In genomic region chr2:178421603-178422002, GRCm38 (mm10) we compare ENCODE assay signal across 13 mouse cellular contexts. TPM values are rescaled to one million over a fixed set of nuclear protein-coding genes. Genes with fewer than 3 reads are reported as not detected.
A peak's percentile ranks its signal among the peaks of the same experiment; 100 is the strongest.
DNase-seq lines count a peak whose midpoint lies in the region; ATAC-seq and TF ChIP-seq lines count a peak whose summit lies in the region.
"Had no signal": no experiment of that assay in that cellular context is flagged by ENCODE, and none has a peak within 500 bp of the region (broad histone marks: within the 10 kb centered on the region; RNA-seq: fewer than 3 reads in every experiment).

No protein-coding gene starts in this region.

- TF ChIP-seq CTCF in brain, embryonic 14.5 days (IDR thresholded peaks at IDR 0.05; ENCODE audit: borderline replicate concordance, extremely low read depth, insufficient read depth, insufficient read length): no peak

- no peak for ATAC-seq in heart, embryonic 11.5 days (replicated peaks; ENCODE audit: insufficient number of reproducible peaks, low FRiP score, low TSS enrichment)
- peak; percentile 64; the same call in 1 of the 2 replicates for ATAC-seq in lung, embryonic 16.5 days (ENCODE audit: low read depth)
- ATAC-seq in heart, embryonic 16.5 days (replicated peaks; ENCODE audit: extremely low read depth, insufficient read depth, low FRiP score): 0 out of 2 replicates have a peak, but pooled peaks have one; percentile 25
- ATAC-seq: CD4-positive, CD25-positive, alpha-beta regulatory T cell, adult 4 months; forebrain, embryonic 15.5 days had no signal

- no peak overlapping the region for H3K9ac ChIP-seq in heart, embryonic 11.5 days (ENCODE audit: low read depth, low read length)
- no peak overlapping the region for H3K9ac ChIP-seq in lung, embryonic 16.5 days (ENCODE audit: low read length)
- H3K9ac ChIP-seq in heart, embryonic 16.5 days (ENCODE audit: low read length): peak overlapping the region; percentile 18
- H3K9ac ChIP-seq: forebrain, embryonic 15.5 days; hindbrain, embryonic 15.5 days had no signal

- H3K4me2 ChIP-seq in heart, embryonic 11.5 days: peak overlapping the region; percentile 17; the same call in 1 of the 2 replicates
- no peak overlapping the region for H3K4me2 ChIP-seq in lung, embryonic 16.5 days (ENCODE audit: low read depth, low read length)
- peak overlapping the region; percentile 32 for H3K4me2 ChIP-seq in heart, embryonic 16.5 days (ENCODE audit: low read depth, low read length)
- H3K4me2 ChIP-seq: forebrain, embryonic 15.5 days; hindbrain, embryonic 15.5 days had no signal

- intact Hi-C loops in heart, postnatal 25 days (cut with DNase I): loop anchor here (10.0 kb wide), 1 partner anchor 153 kb away; no protein-coding TSS in a partner anchor

- H3K27me3 ChIP-seq in heart, embryonic 11.5 days (ENCODE audit: control insufficient read depth, insufficient read depth, low read length): no peaks in the 10 kb centered on the region
- no peaks in the 10 kb centered on the region for H3K27me3 ChIP-seq in lung, embryonic 16.5 days (ENCODE audit: control insufficient read depth, insufficient read depth, low read depth, low read length)
- H3K27me3 ChIP-seq in heart, embryonic 16.5 days (ENCODE audit: control insufficient read depth, insufficient read depth, low read length): no peaks in the 10 kb centered on the region
- H3K27me3 ChIP-seq: forebrain, embryonic 15.5 days; hindbrain, embryonic 15.5 days had no signal

- 28% methylated on average over 6 of the region's 6 CpGs for WGBS in heart, embryonic 11.5 days (ENCODE audit: insufficient replicate concordance)
- 36% methylated on average over 6 of the region's 6 CpGs for WGBS in lung, embryonic 16.5 days
- WGBS in heart, embryonic 16.5 days: 32% methylated on average over 5 of the region's 6 CpGs

- peaks cover 32% of the 10 kb centered on the region for H3K4me1 ChIP-seq in heart, embryonic 11.5 days (ENCODE audit: control insufficient read depth, insufficient read depth, low read length)
- H3K4me1 ChIP-seq in lung, embryonic 16.5 days (replicated peaks; ENCODE audit: control insufficient read depth, insufficient read depth, low read length): peaks cover 3% of the 10 kb centered on the region; the same call in 1 of the 2 replicates
- peaks cover 29% of the 10 kb centered on the region for H3K4me1 ChIP-seq in heart, embryonic 16.5 days (ENCODE audit: control insufficient read depth, insufficient read depth, low read length)
- H3K4me1 ChIP-seq: forebrain, embryonic 15.5 days; hindbrain, embryonic 15.5 days had no signal

- TF ChIP-seq POLR2A in brain, embryonic 14.5 days (IDR thresholded peaks at IDR 0.05; ENCODE audit: borderline replicate concordance, extremely low read depth, insufficient read depth, insufficient read length, poor library complexity, severe bottlenecking): no peak

- DNase-seq in heart, postnatal 25 days (ENCODE audit: low spot score): no peak
- DNase-seq in lung, postnatal 10 days: no peak
- DNase-seq in brain, embryonic 14.5 days (ENCODE audit: low read depth): peak; percentile 49
- no peak for DNase-seq in ovary, postnatal 10 days (ENCODE audit: low spot score)
- DNase-seq in adipocyte (ENCODE audit: low spot score): no peak
- DNase-seq: cerebellum, postnatal 25 days; kidney, postnatal 36 days had no signal

- H3K27ac ChIP-seq in heart, embryonic 11.5 days (ENCODE audit: low read depth, low read length): peak overlapping the region; percentile 85
- H3K27ac ChIP-seq in lung, embryonic 16.5 days (ENCODE audit: low read length): peak overlapping the region; percentile 23; the same call in 1 of the 2 replicates
- H3K27ac ChIP-seq in heart, embryonic 16.5 days (ENCODE audit: low read length): peak overlapping the region; percentile 80
- H3K27ac ChIP-seq: forebrain, embryonic 15.5 days; hindbrain, embryonic 15.5 days had no signal

- peaks cover 3% of the 10 kb centered on the region for H3K9me3 ChIP-seq in heart, embryonic 11.5 days (replicated peaks; ENCODE audit: control insufficient read depth, low read length)
- H3K9me3 ChIP-seq in lung, embryonic 16.5 days (ENCODE audit: control insufficient read depth, low read length): 0 out of 2 replicates have a peak, but pooled peaks cover 3% of the 10 kb centered on the region
- peaks cover 7% of the 10 kb centered on the region for H3K9me3 ChIP-seq in heart, embryonic 16.5 days (replicated peaks; ENCODE audit: control insufficient read depth, low read length)
- H3K9me3 ChIP-seq: forebrain, embryonic 15.5 days; hindbrain, embryonic 15.5 days had no signal

- peaks cover 17% of the 10 kb centered on the region for H3K36me3 ChIP-seq in heart, embryonic 11.5 days (ENCODE audit: control insufficient read depth, insufficient read depth, low read length)
- H3K36me3 ChIP-seq in lung, embryonic 16.5 days (ENCODE audit: control insufficient read depth, insufficient read depth, low read length): peaks cover 4% of the 10 kb centered on the region; the same call in 1 of the 2 replicates
- H3K36me3 ChIP-seq in heart, embryonic 16.5 days (ENCODE audit: control insufficient read depth, insufficient read depth): peaks cover 19% of the 10 kb centered on the region
- H3K36me3 ChIP-seq: forebrain, embryonic 15.5 days; hindbrain, embryonic 15.5 days had no signal

- H3K4me3 ChIP-seq in heart, embryonic 11.5 days (ENCODE audit: low read depth, low read length): no peak overlapping the region
- H3K4me3 ChIP-seq in lung, embryonic 16.5 days (ENCODE audit: low read length): no peak overlapping the region
- H3K4me3 ChIP-seq in heart, embryonic 16.5 days (ENCODE audit: low read length): no peak overlapping the region
- H3K4me3 ChIP-seq: forebrain, embryonic 15.5 days; hindbrain, embryonic 15.5 days had no signal

RNA-seq across cellular contexts. Expression of gene Fam217b, which starts 7.3 kb away (rescaled TPM):
- 7.9 and 8.3 TPM in 2 replicates for polyA plus RNA-seq in heart, embryonic 11.5 days (2014; fragmentation: Nextera tagmentation; extraction: Ambion mirVana)
- total RNA-seq in heart, postnatal 25 days (2021): 10 to 100 TPM; 10.7 to 11.7 TPM
- 2.8 and 3.2 TPM in 2 replicates for polyA plus RNA-seq in lung, embryonic 16.5 days (2015; fragmentation: Nextera tagmentation; extraction: Ambion mirVana)
- 4.8 and 8.3 TPM in 2 replicates for polyA plus RNA-seq in brain, embryonic 14.5 days (2012; rRNA removed)
- 6.6 and 6.8 TPM in 2 replicates for polyA plus RNA-seq in heart, embryonic 16.5 days (2015; fragmentation: Nextera tagmentation; extraction: Ambion mirVana)

RNA-seq across cellular contexts. Expression of gene Ppp1r3d, which starts 7.3 kb away (rescaled TPM):
- 11.7 and 20.7 TPM in 2 replicates for polyA plus RNA-seq in heart, embryonic 11.5 days (2014; fragmentation: Nextera tagmentation; extraction: Ambion mirVana)
- 10 to 100 TPM; 19.0 to 21.3 TPM for total RNA-seq in heart, postnatal 25 days (2021)
- polyA plus RNA-seq in lung, embryonic 16.5 days (2015; fragmentation: Nextera tagmentation; extraction: Ambion mirVana): 3.1 and 3.2 TPM in 2 replicates
- 2.6 and 4.0 TPM in 2 replicates for polyA plus RNA-seq in brain, embryonic 14.5 days (2012; rRNA removed)
- polyA plus RNA-seq in heart, embryonic 16.5 days (2015; fragmentation: Nextera tagmentation; extraction: Ambion mirVana): 21.0 and 22.9 TPM in 2 replicates
- polyA plus RNA-seq: CD4-positive, CD25-positive, alpha-beta regulatory T cell, adult 4 months had no signal

RNA-seq across cellular contexts. Expression of gene Cdh26, which starts 8.7 kb away (rescaled TPM):
- polyA plus RNA-seq in heart, embryonic 11.5 days (2014; fragmentation: Nextera tagmentation; extraction: Ambion mirVana): 0.10 and 0.24 TPM in 2 replicates
- not detected for total RNA-seq in heart, postnatal 25 days (2021)
- polyA plus RNA-seq in lung, embryonic 16.5 days (2015; fragmentation: Nextera tagmentation; extraction: Ambion mirVana): 0.28 and 0.30 TPM in 2 replicates
- 0.19 and 0.59 TPM in 2 replicates for polyA plus RNA-seq in brain, embryonic 14.5 days (2012; rRNA removed)
- polyA plus RNA-seq in heart, embryonic 16.5 days (2015; fragmentation: Nextera tagmentation; extraction: Ambion mirVana): 0.15 and 0.18 TPM in 2 replicates
- polyA plus RNA-seq: CD4-positive, CD25-positive, alpha-beta regulatory T cell, adult 4 months had no signal

RNA-seq across cellular contexts. Expression of gene Sycp2, which starts 14.1 kb away (rescaled TPM):
- 0.15 and 0.16 TPM in 2 replicates for polyA plus RNA-seq in heart, embryonic 11.5 days (2014; fragmentation: Nextera tagmentation; extraction: Ambion mirVana)
- total RNA-seq in heart, postnatal 25 days (2021): 1 to 10 TPM in 1 of 2 experiments, under 1 TPM in 1; 0.87 to 1.7 TPM
- polyA plus RNA-seq in lung, embryonic 16.5 days (2015; fragmentation: Nextera tagmentation; extraction: Ambion mirVana): 0.05 TPM in 1 of 2 replicates, not detected in the other
- polyA plus RNA-seq in brain, embryonic 14.5 days (2012; rRNA removed): 0.21 and 0.29 TPM in 2 replicates
- 0.12 and 0.20 TPM in 2 replicates for polyA plus RNA-seq in heart, embryonic 16.5 days (2015; fragmentation: Nextera tagmentation; extraction: Ambion mirVana)
- polyA plus RNA-seq: CD4-positive, CD25-positive, alpha-beta regulatory T cell, adult 4 months had no signal

Comparison
In these comparisons a context has a peak if more than half of its experiments do, and no peak if none do; other contexts are left out.
1. H3K27ac ChIP-seq: peak in every context shown above with its lines; median percentile 85 in heart, embryonic 11.5 days; 80 in heart, embryonic 16.5 days; 23 in lung, embryonic 16.5 days.